Mouse (Mus musculus) kidney, postnatal 0 days (tissue): Measurements from ENCODE around the gene Itln1. TPM values are rescaled to one million over a fixed set of nuclear protein-coding genes. Genes with fewer than 3 reads are reported as not detected.

ENCODE experiments used
- ATAC-seq: fragments of 200-750 bp; cut with Nextera tagmentation; replicated peaks from 2 replicates; pipeline ENCODE4 v1.8.0; 2017; ENCODE audit warnings: low read depth, moderate number of reproducible peaks, moderate TSS enrichment, moderate library complexity; ENCODE audit not compliant: low FRiP score
- DNase-seq: peaks from one replicate; pipeline ENCODE4 v3.0.0-alpha.2; 2016; ENCODE audit warnings: low spot score
- H3K27ac ChIP-seq: fragments of 300-500 bp; sonication (generic); 2 replicates; pipeline ENCODE4 v1.5.1; 2014; ENCODE audit warnings: mild to moderate bottlenecking
- H3K27me3 ChIP-seq: fragments of 300-500 bp; sonication (generic); 2 replicates; pipeline ENCODE4 v1.6.1; 2014; ENCODE audit warnings: low read length, mixed read lengths; ENCODE audit not compliant: insufficient read depth
- H3K36me3 ChIP-seq: fragments of 300-500 bp; sonication (generic); 2 replicates; pipeline ENCODE4 v1.6.1; 2014; ENCODE audit warnings: low read length, mixed read lengths; ENCODE audit not compliant: insufficient read depth
- H3K4me1 ChIP-seq: fragments of 300-500 bp; sonication (generic); replicated peaks from 2 replicates; pipeline ENCODE4 v1.6.1; 2014; ENCODE audit warnings: antibody characterized with exemption, low read length, mixed read lengths; ENCODE audit not compliant: insufficient read depth
- H3K4me2 ChIP-seq: fragments of 300-500 bp; sonication (generic); 2 replicates; pipeline ENCODE4 v1.6.1; 2014; ENCODE audit warnings: mild to moderate bottlenecking, low read length, moderate library complexity, mixed read lengths
- H3K4me3 ChIP-seq: fragments of 300-500 bp; sonication (generic); replicated peaks from 2 replicates; pipeline ENCODE4 v1.5.1; 2014; ENCODE audit warnings: low read depth, low read length
- H3K9ac ChIP-seq: fragments of 300-500 bp; sonication (generic); 2 replicates; pipeline ENCODE4 v1.6.1; 2014; ENCODE audit warnings: low read depth, low read length
- H3K9me3 ChIP-seq: fragments of 300-500 bp; sonication (generic); replicated peaks from 2 replicates; pipeline ENCODE4 v1.6.1; 2016; ENCODE audit warnings: low read length, inconsistent platforms, mixed read lengths
- CTCF ChIP-seq: IDR thresholded peaks from 2 replicates; pipeline ENCODE4 v1.5.1; 2016; ENCODE audit warnings: antibody characterized with exemption, low read depth, mild to moderate bottlenecking, moderate library complexity
- WGBS: fragments of 180-500 bp; shearing (Covaris S2); extraction: QIAGEN DNeasy Blood & Tissue Kit; methylation state at CpG from one replicate; pipeline ENCODE4 v1.1.7; 2014; 5-methylcytosine and 5-hydroxymethylcytosine counted together
- polyA plus RNA-seq: library from polyadenylated mRNA; unstranded; fragments of >200 nt; fragmentation: Nextera tagmentation; extraction: Ambion mirVana; gene quantifications from 2 replicates; pipeline ENCODE4 v1.2.1, GENCODE M21; 2015

Gene Itln1
- polyA plus RNA-seq = not detected in 2 replicates

GRCm38 (mm10) chr1:171535194-171535593, at the start of gene Itln1:
Itln1 (minus strand) TSS chr1:171535294.
- Histone ChIP-seq H3K4me3 (no peak within 1 kb of the TSS), H3K9ac (no peak within 1 kb of the TSS), H3K9me3 (no peaks in the 10 kb centered on the region), H3K27ac (no peak within 1 kb of the TSS), H3K4me2 (no peak within 1 kb of the TSS), H3K36me3 (no peaks in the 10 kb centered on the region), H3K4me1 (no peaks in the 10 kb centered on the region), H3K27me3 (no peaks in the 10 kb centered on the region)
- DNase-seq (no peak), ATAC-seq (no peak)
- no peak for TF ChIP-seq CTCF
- 86% methylated on average over 1 of the region's 1 CpGs for WGBS

- no peak for TF ChIP-seq CTCF
- Histone ChIP-seq H3K36me3 (no peaks in the 10 kb centered on the region), H3K4me3 (no peak overlapping the region), H3K9ac (no peak overlapping the region), H3K9me3 (no peaks in the 10 kb centered on the region), H3K27me3 (no peaks in the 10 kb centered on the region), H3K4me1 (no peaks in the 10 kb centered on the region), H3K27ac (no peak overlapping the region), H3K4me2 (no peak overlapping the region)
- ATAC-seq (no peak), DNase-seq (no peak)
- 88% methylated on average over 2 of the region's 2 CpGs for WGBS
These were observed 49.5 kb upstream of the Itln1 start for GRCm38 (mm10) chr1:171584584-171584983.

- Histone ChIP-seq H3K9ac (no peak overlapping the region), H3K9me3 (no peaks in the 10 kb centered on the region), H3K4me2 (no peak overlapping the region), H3K4me1 (no peaks in the 10 kb centered on the region), H3K36me3 (no peaks in the 10 kb centered on the region), H3K4me3 (no peak overlapping the region), H3K27me3 (no peaks in the 10 kb centered on the region), H3K27ac (no peak overlapping the region)
- no peak for TF ChIP-seq CTCF
- 84% methylated on average over 7 of the region's 7 CpGs for WGBS
- ATAC-seq (no peak), DNase-seq (no peak)
These were observed 42.1 kb upstream of the Itln1 start for GRCm38 (mm10) chr1:171577168-171577567.

- no peak overlapping the region for H3K4me2 ChIP-seq
- TF ChIP-seq CTCF = peak; percentile 13; the same call in 1 of the 2 replicates
- H3K9ac ChIP-seq = no peak overlapping the region
- no peaks in the 10 kb centered on the region for H3K36me3 ChIP-seq
- no peak overlapping the region for H3K4me3 ChIP-seq
- H3K27me3 ChIP-seq = no peaks in the 10 kb centered on the region
- 64% methylated on average over 2 of the region's 2 CpGs for WGBS
- DNase-seq (no peak), ATAC-seq (no peak)
- no peak overlapping the region for H3K27ac ChIP-seq
- H3K9me3 ChIP-seq = no peaks in the 10 kb centered on the region
- no peaks in the 10 kb centered on the region for H3K4me1 ChIP-seq
These were observed 33.3 kb upstream of the Itln1 start for GRCm38 (mm10) chr1:171568436-171568835.

GRCm38 (mm10) chr1:171566777-171567176, 31.7 kb upstream of the Itln1 start:
- Histone ChIP-seq H3K27me3 (no peaks in the 10 kb centered on the region), H3K9me3 (no peaks in the 10 kb centered on the region), H3K27ac (no peak overlapping the region), H3K4me2 (no peak overlapping the region), H3K36me3 (no peaks in the 10 kb centered on the region), H3K4me1 (no peaks in the 10 kb centered on the region), H3K4me3 (no peak overlapping the region), H3K9ac (no peak overlapping the region)
- DNase-seq = peak; percentile 87
- no peak for ATAC-seq
- peak; percentile 79 for TF ChIP-seq CTCF
- WGBS = 24% methylated on average over 8 of the region's 8 CpGs

- H3K4me2 ChIP-seq = no peak overlapping the region
- H3K4me3 ChIP-seq = no peak overlapping the region
- H3K27ac ChIP-seq = no peak overlapping the region
- no peak for ATAC-seq
- no peaks in the 10 kb centered on the region for H3K27me3 ChIP-seq
- DNase-seq = no peak
- H3K4me1 ChIP-seq = no peaks in the 10 kb centered on the region
- no peaks in the 10 kb centered on the region for H3K9me3 ChIP-seq
- H3K36me3 ChIP-seq = no peaks in the 10 kb centered on the region
- H3K9ac ChIP-seq = no peak overlapping the region
- TF ChIP-seq CTCF = no peak
- WGBS = 71% methylated on average over 4 of the region's 4 CpGs
These were observed 30.8 kb upstream of the Itln1 start for GRCm38 (mm10) chr1:171565888-171566287.

- H3K4me1 ChIP-seq = no peaks in the 10 kb centered on the region
- H3K4me3 ChIP-seq = no peak overlapping the region
- no peak overlapping the region for H3K27ac ChIP-seq
- WGBS = 59% methylated on average over 3 of the region's 3 CpGs
- DNase-seq (peak; percentile 51), ATAC-seq (no peak; the same call in 1 of the 2 replicates)
- no peaks in the 10 kb centered on the region for H3K27me3 ChIP-seq
- H3K36me3 ChIP-seq = no peaks in the 10 kb centered on the region
- H3K9ac ChIP-seq = no peak overlapping the region
- TF ChIP-seq CTCF = peak; percentile 70
- H3K9me3 ChIP-seq = no peaks in the 10 kb centered on the region
- no peak overlapping the region for H3K4me2 ChIP-seq
These were observed 29.2 kb upstream of the Itln1 start for GRCm38 (mm10) chr1:171564247-171564646.
